Mouse (Mus musculus): Measurements from ENCODE around the gene Rbm17. TPM values are rescaled to one million over a fixed set of nuclear protein-coding genes. Genes with fewer than 3 reads are reported as not detected.

Gene Rbm17
- polyA plus RNA-seq, 1 experiment from 2014 or later: 125 TPM

Other genes with a start within 250 kb of the Rbm17 start
- 28.7 and 31.4 TPM in 2 replicates for gene Pfkfb3, start 50.1 kb downstream of the Rbm17 start, polyA plus RNA-seq (2014; fragmentation: Nextera tagmentation; extraction: Ambion mirVana)
- not detected in 2 replicates for gene Gm17490, start 22.1 kb upstream of the Rbm17 start, polyA plus RNA-seq (2014; fragmentation: Nextera tagmentation; extraction: Ambion mirVana)
- gene Il2ra, start 38.7 kb upstream of the Rbm17 start, polyA plus RNA-seq (2014; fragmentation: Nextera tagmentation; extraction: Ambion mirVana): not detected in 2 replicates
- 0.62 and 0.64 TPM in 2 replicates for gene Il15ra, start 101.1 kb upstream of the Rbm17 start, polyA plus RNA-seq (2014; fragmentation: Nextera tagmentation; extraction: Ambion mirVana)
- gene Fbh1, start 173.4 kb upstream of the Rbm17 start, polyA plus RNA-seq (2014; fragmentation: Nextera tagmentation; extraction: Ambion mirVana): 117 and 153 TPM in 2 replicates
- gene Ankrd16, start 173.7 kb upstream of the Rbm17 start, polyA plus RNA-seq (2014; fragmentation: Nextera tagmentation; extraction: Ambion mirVana): 31.7 and 41.4 TPM in 2 replicates